Mouse (Mus musculus) layer of hippocampus, adult 8-10 months (tissue): Measurements from ENCODE around the gene Olfr480. TPM values are rescaled to one million over a fixed set of nuclear protein-coding genes. Genes with fewer than 3 reads are reported as not detected.

Experiments
- DNase-seq, 2 experiments: peaks; one replicate each; pipeline ENCODE4 v3.0.0; 2022; ENCODE audit warnings: low spot score in 2 of 2
- total RNA-seq, 4 experiments: library from RNA; stranded (reverse); gene quantifications; 2 replicates each; pipeline ENCODE4 v1.2.4; 2022

Olfr480 gene
- total RNA-seq: not detected

- DNase-seq: no peak
Observed at GRCm38 (mm10) chr7:108067246-108067645, at the start of gene Olfr480. Olfr480 (minus strand) TSS chr7:108067346.

DNA sequence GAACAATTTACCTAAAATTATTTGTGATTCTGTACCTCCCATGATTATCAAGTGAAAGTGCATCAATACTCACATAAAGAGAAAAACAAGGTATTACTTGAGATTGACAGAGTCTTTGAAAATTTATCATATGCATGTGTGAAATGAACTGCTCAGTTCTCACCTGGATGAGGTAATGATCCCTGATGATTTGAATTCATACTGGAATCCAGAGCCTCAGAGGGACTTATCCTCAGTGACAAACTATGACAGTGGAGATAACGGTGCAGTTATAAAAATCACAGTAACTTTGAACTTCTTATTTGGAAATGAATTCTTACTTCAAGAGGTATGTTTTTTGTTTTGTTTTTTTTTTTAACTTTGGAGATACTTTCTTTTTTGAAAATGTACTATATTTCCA, 33.4 kb upstream of the Olfr480 start, which contains the start of gene Olfr483:
Olfr483 (plus strand) TSS at position 301 of the 400 bp plus-strand sequence.
- DNase-seq: no peak

GRCm38 (mm10) chr7:108097486-108097885, 30.3 kb upstream of the Olfr480 start, which contains the start of gene Olfr482:
Olfr482 (minus strand) TSS chr7:108097586.
- no peak for DNase-seq

GRCm38 (mm10) chr7:108079555-108079954, 12.4 kb upstream of the Olfr480 start, which contains the start of gene Olfr481:
Olfr481 (plus strand) TSS chr7:108079855.
- no peak for DNase-seq

GRCm38 (mm10) chr7:108050393-108050792, 16.8 kb downstream of the Olfr480 start, which contains the start of gene Olfr479:
Olfr479 (plus strand) TSS chr7:108050693.
- DNase-seq: no peak

DNA sequence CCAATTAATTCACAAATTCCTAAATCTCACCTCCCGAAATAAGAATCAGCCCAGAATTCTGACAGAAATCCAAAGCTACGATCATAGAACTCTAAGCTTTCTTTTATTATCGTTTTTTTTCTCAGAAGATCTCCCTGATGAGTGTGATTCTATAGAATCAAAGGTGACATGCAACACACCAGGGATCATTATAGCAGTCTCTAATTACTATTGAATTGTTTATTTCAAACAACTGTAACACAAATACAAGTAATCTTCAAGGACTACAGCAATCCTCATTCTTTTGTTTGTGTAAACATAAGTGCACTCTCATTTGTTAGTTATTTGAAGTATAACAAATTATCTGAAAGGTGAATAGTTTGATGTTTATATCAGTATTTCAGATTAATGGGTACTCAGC, 33.3 kb downstream of the Olfr480 start, which contains the start of gene Olfr478:
Olfr478 (minus strand) TSS at position 101 of the 400 bp plus-strand sequence.
- no peak for DNase-seq

Other genes with a start within 250 kb of the Olfr480 start
- gene Olfr469, start 241.8 kb downstream of the Olfr480 start, total RNA-seq: not detected
- gene Olfr470, start 219.9 kb downstream of the Olfr480 start, total RNA-seq: not detected
- gene Olfr472, start 169.4 kb downstream of the Olfr480 start, total RNA-seq: under 1 TPM in 1 of 4 experiments, not detected in 3; 0.11 TPM
- not detected for gene Olfr473, start 136.9 kb downstream of the Olfr480 start, total RNA-seq
- not detected for gene Olfr474, start 112.7 kb downstream of the Olfr480 start, total RNA-seq
- not detected for gene Olfr476, start 102.5 kb downstream of the Olfr480 start, total RNA-seq
- gene Olfr477, start 80.7 kb downstream of the Olfr480 start, total RNA-seq: not detected
- not detected for gene Olfr478, start 33.4 kb downstream of the Olfr480 start, total RNA-seq
- not detected for gene Olfr479, start 16.7 kb downstream of the Olfr480 start, total RNA-seq
- gene Olfr481, start 12.5 kb upstream of the Olfr480 start, total RNA-seq: not detected
- gene Olfr482, start 30.2 kb upstream of the Olfr480 start, total RNA-seq: 1 to 10 TPM; 1.3 to 2.1 (median 1.9) TPM
- gene Olfr483, start 33.5 kb upstream of the Olfr480 start, total RNA-seq: not detected
- not detected for gene Olfr484, start 60.1 kb upstream of the Olfr480 start, total RNA-seq
- gene Olfr485, start 92.5 kb upstream of the Olfr480 start, total RNA-seq: not detected
- gene Olfr486, start 105.4 kb upstream of the Olfr480 start, total RNA-seq: not detected
- gene Olfr487, start 147.3 kb upstream of the Olfr480 start, total RNA-seq: not detected
- not detected for gene Olfr488, start 191.0 kb upstream of the Olfr480 start, total RNA-seq
- not detected for gene Olfr490, start 221.6 kb upstream of the Olfr480 start, total RNA-seq
- gene Olfr491, start 246.1 kb upstream of the Olfr480 start, total RNA-seq: not detected